Mouse (Mus musculus) intestine, embryonic 16.5 days (tissue): ENCODE data around the gene Il16. TPM values are rescaled to one million over a fixed set of nuclear protein-coding genes. Genes with fewer than 3 reads are reported as not detected.
"Not testable (repeated sequence)": the region's sequence is repeated elsewhere in the genome, so short reads cannot be mapped to it uniquely, and the experiment has no call there.

Experiments
- ATAC-seq: fragments of 200-750 bp; cut with Nextera tagmentation; 2 replicates; pipeline ENCODE4 v1.8.0; 2017; ENCODE audit warnings: moderate TSS enrichment, moderate library complexity
- H3K27ac ChIP-seq: fragments of 300-500 bp; sonication (generic); 2 replicates; pipeline ENCODE4 v1.5.1; 2014; ENCODE audit warnings: mild to moderate bottlenecking, low read length
- H3K27me3 ChIP-seq: fragments of 300-500 bp; sonication (generic); replicated peaks from 2 replicates; pipeline ENCODE4 v1.6.1; 2014; ENCODE audit warnings: low read length, control low read depth, mixed read lengths; ENCODE audit not compliant: control insufficient read depth, insufficient read depth
- H3K36me3 ChIP-seq: fragments of 300-500 bp; sonication (generic); 2 replicates; pipeline ENCODE4 v1.6.1; 2014; ENCODE audit warnings: low read length, control low read depth; ENCODE audit not compliant: control insufficient read depth, insufficient read depth
- H3K4me1 ChIP-seq: fragments of 300-500 bp; sonication (generic); 2 replicates; pipeline ENCODE4 v1.6.1; 2014; ENCODE audit warnings: low read length, control low read depth, mixed read lengths; ENCODE audit not compliant: control insufficient read depth, insufficient read depth
- H3K4me2 ChIP-seq: fragments of 300-500 bp; sonication (generic); 2 replicates; pipeline ENCODE4 v1.6.1; 2014; ENCODE audit warnings: low read depth, low read length, control low read depth
- H3K4me3 ChIP-seq: fragments of 300-500 bp; sonication (generic); 2 replicates; pipeline ENCODE4 v1.5.1; 2014; ENCODE audit warnings: mild to moderate bottlenecking, low read length
- H3K9ac ChIP-seq: fragments of 300-500 bp; sonication (generic); 2 replicates; pipeline ENCODE4 v1.6.1; 2014; ENCODE audit warnings: low read depth, low read length
- H3K9me3 ChIP-seq: fragments of 300-500 bp; sonication (generic); 2 replicates; pipeline ENCODE4 v1.6.1; 2016; ENCODE audit warnings: low read length, control low read depth; ENCODE audit not compliant: control insufficient read depth
- WGBS: fragments of 180-500 bp; shearing (Covaris S2); extraction: QIAGEN DNeasy Blood & Tissue Kit; methylation state at CpG from one replicate; pipeline ENCODE4 v1.1.7; 2014; 5-methylcytosine and 5-hydroxymethylcytosine counted together
- polyA plus RNA-seq: library from polyadenylated mRNA; unstranded; fragments of >200 nt; fragmentation: Nextera tagmentation; extraction: Ambion mirVana; gene quantifications from 2 replicates; pipeline ENCODE4 v1.2.1, GENCODE M21; 2015

Il16 gene
- polyA plus RNA-seq, 1 experiment from 2014 or later = 4.9 TPM

DNA sequence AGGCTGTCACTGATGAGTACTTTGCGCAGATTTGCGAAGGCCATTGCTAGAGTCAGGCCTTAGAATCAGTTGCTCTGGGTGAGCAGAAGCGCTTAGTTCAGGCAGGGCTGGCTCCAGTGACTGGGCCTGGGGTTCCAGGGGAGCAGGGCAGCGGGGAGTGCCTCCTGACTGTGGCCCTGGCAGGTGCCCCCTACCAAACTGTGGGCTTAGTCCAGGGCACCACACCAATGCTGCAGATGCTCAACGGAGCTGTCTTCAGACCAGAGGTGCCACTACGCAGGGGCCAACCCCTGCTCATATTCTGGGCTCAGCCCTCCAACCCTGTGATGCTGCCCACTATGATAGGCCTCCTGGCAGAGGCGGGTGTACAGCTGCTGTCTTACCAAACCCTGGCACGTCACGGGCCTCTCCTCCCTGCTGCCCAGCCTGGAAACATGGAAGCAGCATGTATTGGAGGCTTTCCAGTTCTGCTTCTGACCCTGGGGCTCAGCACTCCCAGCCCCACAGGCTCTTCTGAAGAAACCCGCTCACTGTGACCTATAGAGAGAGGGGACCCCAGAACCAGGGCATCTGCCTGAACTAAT, 33.8 kb downstream of the Il16 start:
- not testable (repeated sequence) for H3K4me3 ChIP-seq, H3K9me3 ChIP-seq, H3K27me3 ChIP-seq, H3K27ac ChIP-seq, ATAC-seq, H3K4me1 ChIP-seq, H3K36me3 ChIP-seq, H3K9ac ChIP-seq, H3K4me2 ChIP-seq
- 83% methylated on average over 10 of the region's 10 CpGs for WGBS

- Histone ChIP-seq H3K27ac (no peak overlapping the region), H3K4me1 (no peaks in the 10 kb centered on the region), H3K4me2 (no peak overlapping the region), H3K27me3 (no peaks in the 10 kb centered on the region), H3K4me3 (no peak overlapping the region), H3K9me3 (no peaks in the 10 kb centered on the region), H3K9ac (no peak overlapping the region), H3K36me3 (no peaks in the 10 kb centered on the region)
- ATAC-seq = no peak
- 75% methylated on average over 9 of the region's 9 CpGs for WGBS
Observed at GRCm38 (mm10) chr7:83703046-83703775, 42.3 kb downstream of the Il16 start.

DNA sequence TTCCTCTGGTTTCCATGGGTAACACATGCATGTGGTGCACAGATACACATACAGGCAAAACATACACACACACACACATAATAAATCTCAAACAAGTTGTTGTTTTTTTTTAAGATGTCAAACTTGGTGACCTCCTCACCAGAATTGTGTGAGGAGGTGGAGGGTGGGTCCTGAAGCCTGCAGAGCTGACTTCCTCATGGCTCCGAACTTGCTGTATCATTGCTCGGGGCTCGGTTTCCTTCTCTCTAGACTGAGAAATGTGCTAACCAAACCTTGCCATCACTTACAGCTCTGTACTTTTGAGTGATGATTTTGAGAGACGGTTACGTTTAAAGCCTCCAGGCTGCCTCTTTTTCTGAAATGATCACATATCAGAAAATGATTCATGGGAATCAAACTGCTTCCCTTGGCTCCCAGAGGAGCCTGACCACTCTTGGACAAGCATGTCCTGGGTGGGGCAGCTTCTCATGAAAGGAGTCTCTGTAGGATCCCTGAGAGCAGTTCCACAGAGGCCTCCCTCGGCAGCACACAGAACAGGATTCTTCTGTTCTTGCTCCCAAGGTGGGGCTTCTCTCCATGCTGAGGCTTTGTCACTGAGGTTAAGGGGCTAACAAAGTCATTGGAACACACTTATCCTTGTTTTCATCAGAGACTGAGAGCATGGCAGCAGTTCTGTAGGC, 46.3 kb downstream of the Il16 start:
- no peak overlapping the region for H3K9ac ChIP-seq
- no peaks in the 10 kb centered on the region for H3K4me1 ChIP-seq
- H3K36me3 ChIP-seq = no peaks in the 10 kb centered on the region
- H3K27me3 ChIP-seq = no peaks in the 10 kb centered on the region
- H3K4me3 ChIP-seq = no peak overlapping the region
- ATAC-seq = no peak
- whole genome bisulfite sequencing = 75% methylated on average over 6 of the region's 6 CpGs
- H3K27ac ChIP-seq = no peak overlapping the region
- no peaks in the 10 kb centered on the region for H3K9me3 ChIP-seq
- H3K4me2 ChIP-seq = no peak overlapping the region

DNA sequence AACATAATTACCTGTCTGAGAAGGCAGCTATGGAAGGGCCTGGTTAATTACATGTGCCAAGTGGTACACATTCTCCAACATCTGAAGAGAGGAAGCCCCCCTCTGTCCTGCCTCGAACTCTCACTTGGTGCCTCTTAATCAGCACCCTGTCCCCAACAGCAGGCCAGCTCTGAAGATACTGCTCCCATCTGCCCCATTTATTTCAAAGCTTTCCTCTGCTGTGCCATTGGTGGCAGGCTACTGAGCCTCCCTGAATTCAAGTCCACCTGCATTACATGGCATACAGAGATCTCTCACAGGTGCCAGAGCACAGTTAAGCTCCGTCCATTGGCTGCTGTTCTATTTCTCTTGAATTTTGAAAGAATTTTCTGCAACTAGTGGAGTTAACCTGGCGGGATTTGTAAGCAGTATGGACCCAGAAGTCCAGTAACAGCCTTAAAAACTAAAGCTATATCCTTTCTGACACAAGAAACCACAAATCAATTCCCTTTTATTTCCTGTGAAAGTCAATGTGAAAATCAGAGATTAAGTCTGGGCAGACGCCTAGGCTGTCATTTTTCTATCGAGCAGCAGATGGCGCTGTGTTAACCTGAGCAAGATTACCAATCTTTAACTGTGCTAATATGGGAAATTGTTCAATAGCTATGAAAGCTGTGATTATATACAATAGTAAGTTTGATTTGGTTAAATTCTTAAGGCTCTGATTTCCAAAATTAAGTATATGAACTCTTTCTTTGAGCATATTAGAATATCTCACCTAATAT, 49.9 kb downstream of the Il16 start:
- Histone ChIP-seq H3K4me3 (no peak overlapping the region), H3K9me3 (no peaks in the 10 kb centered on the region), H3K27me3 (no peaks in the 10 kb centered on the region), H3K4me1 (no peaks in the 10 kb centered on the region), H3K27ac (no peak overlapping the region), H3K9ac (no peak overlapping the region), H3K36me3 (no peaks in the 10 kb centered on the region), H3K4me2 (no peak overlapping the region)
- 31% methylated on average over 6 of the region's 6 CpGs for WGBS
- no peak for ATAC-seq

DNA sequence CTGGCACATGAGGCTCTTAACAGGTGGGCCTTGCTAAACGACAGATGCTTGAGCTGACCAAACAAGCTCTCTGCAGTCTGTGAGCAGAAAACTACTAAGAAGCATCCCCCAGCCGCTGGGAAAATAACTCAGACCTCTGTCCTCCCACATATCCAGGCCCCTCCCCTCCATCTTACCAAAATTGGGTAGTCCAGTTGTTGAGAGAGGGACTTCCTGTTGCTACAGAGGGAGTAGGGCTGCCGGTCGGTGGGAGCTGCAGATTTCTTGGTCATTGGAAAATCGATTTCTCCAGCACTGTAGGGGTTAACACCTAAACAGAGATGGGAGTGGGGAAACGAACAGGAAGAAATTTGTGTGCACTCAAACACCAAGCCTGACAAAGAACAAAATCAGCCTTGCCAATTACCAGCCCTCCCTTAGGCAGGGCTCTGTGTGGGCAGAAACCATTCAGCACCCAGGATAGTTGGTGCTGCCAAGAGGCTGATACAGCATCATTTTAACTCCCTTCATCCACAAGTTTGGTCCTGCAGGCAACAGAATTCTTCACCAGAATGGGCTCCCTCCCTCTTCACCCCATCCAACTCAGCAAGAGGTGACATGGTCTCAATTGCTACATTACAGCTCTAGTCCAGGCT, 62.8 kb downstream of the Il16 start:
- no peaks in the 10 kb centered on the region for H3K9me3 ChIP-seq
- no peak overlapping the region for H3K4me3 ChIP-seq
- WGBS = 24% methylated on average over 6 of the region's 6 CpGs
- H3K27ac ChIP-seq = no peak overlapping the region
- H3K4me2 ChIP-seq = no peak overlapping the region
- no peaks in the 10 kb centered on the region for H3K27me3 ChIP-seq
- no peaks in the 10 kb centered on the region for H3K36me3 ChIP-seq
- no peak for ATAC-seq
- no peak overlapping the region for H3K9ac ChIP-seq
- H3K4me1 ChIP-seq = 0 out of 2 replicates have a peak, but pooled peaks cover 2% of the 10 kb centered on the region

DNA sequence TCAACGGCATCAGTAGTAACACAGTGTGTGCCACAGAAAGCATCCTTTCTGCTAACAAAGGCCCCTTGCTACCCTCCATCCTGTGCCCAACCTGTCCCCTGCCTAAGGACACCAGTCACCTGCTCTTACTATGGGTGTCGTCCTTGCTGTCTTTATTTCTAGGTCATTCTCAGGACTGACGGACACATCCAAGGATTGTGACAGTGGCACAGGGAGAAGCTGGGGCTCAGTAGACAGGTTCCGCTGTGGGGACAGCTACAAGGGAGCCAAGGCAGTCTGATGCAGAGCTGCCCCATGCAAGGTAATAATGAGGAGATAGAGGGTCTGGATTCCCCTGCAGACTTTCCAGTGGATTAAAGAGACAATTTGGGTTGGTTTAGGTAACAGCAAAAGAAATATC, 67.0 kb downstream of the Il16 start:
- WGBS = 88% methylated on average over 4 of the region's 4 CpGs
- no peaks in the 10 kb centered on the region for H3K27me3 ChIP-seq
- H3K4me1 ChIP-seq = 0 out of 2 replicates have a peak, but pooled peaks cover 2% of the 10 kb centered on the region
- peaks cover 3% of the 10 kb centered on the region; the same call in 1 of the 2 replicates for H3K9me3 ChIP-seq
- no peak overlapping the region for H3K4me3 ChIP-seq
- no peak overlapping the region for H3K9ac ChIP-seq
- no peak overlapping the region for H3K27ac ChIP-seq
- H3K4me2 ChIP-seq = no peak overlapping the region
- no peak for ATAC-seq
- no peaks in the 10 kb centered on the region for H3K36me3 ChIP-seq

GRCm38 (mm10) chr7:83677296-83677695, 68.2 kb downstream of the Il16 start:
- Histone ChIP-seq H3K9me3 (peaks cover 3% of the 10 kb centered on the region; the same call in 1 of the 2 replicates), H3K4me1 (no peaks in the 10 kb centered on the region), H3K9ac (no peak overlapping the region), H3K4me3 (no peak overlapping the region), H3K36me3 (no peaks in the 10 kb centered on the region), H3K27ac (no peak overlapping the region), H3K27me3 (no peaks in the 10 kb centered on the region), H3K4me2 (no peak overlapping the region)
- WGBS = 70% methylated on average over 3 of the region's 3 CpGs
- no peak for ATAC-seq

DNA sequence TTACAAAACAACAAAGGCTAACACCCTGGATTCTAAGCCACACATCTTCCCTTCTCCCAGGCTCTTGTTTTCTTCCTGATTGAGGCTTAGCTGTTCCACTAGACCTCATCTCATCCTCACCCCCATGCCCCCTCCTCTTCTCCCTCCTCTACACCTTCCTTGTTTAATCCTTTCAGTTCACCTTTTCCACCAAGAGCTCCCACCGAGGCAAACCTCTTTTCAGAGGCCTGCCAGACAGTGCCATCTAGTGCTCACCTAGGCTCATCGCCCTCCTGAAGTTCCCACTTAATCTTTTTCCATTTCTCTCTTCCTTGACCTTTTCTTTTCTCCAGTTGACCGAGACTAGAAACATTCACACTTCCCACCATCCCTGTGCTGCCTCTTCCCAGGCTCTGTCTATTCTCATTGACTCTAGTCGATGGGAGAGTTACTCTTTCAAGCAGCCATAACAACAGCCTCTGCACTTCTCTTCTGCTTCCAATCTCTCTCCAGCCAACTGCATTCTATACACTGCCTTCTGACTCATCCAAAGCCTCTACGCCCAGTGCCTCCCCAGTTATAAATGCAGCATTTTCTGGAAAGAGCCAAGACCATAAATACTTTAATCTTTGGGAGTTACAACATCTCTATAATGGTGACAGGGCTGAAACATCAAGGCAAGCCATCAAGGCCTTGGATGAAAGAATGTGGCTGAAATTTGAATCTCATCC, 69.8 kb downstream of the Il16 start:
- WGBS = 24% methylated on average over 5 of the region's 5 CpGs
- no peaks in the 10 kb centered on the region for H3K4me1 ChIP-seq

More for the DNA sequence above, 69.8 kb downstream of the Il16 start:
- no peak overlapping the region for H3K4me3 ChIP-seq
- no peak for ATAC-seq
- no peak overlapping the region for H3K27ac ChIP-seq
- H3K9ac ChIP-seq = no peak overlapping the region
- H3K4me2 ChIP-seq = no peak overlapping the region
- no peaks in the 10 kb centered on the region for H3K36me3 ChIP-seq
- H3K27me3 ChIP-seq = no peaks in the 10 kb centered on the region
- H3K9me3 ChIP-seq = peaks cover 3% of the 10 kb centered on the region; the same call in 1 of the 2 replicates
